Mouse (Mus musculus): ENCODE measurements around the gene Cd68.

GRCm38 (mm10) chr11:69633128-69633866, 32.7 kb downstream of the Cd68 start:
- no peak for TF ChIP-seq CTCF (IDR thresholded peaks at IDR 0.05; ENCODE audit: control insufficient read depth, insufficient read depth, low read length)
- no peak for TF ChIP-seq POLR2A (IDR thresholded peaks at IDR 0.05; ENCODE audit: borderline replicate concordance, control insufficient read depth, low read depth, low read length)

Measured in bone marrow, adult 2 months (tissue).